In genomic region chr16:77236509-77237271, GRCm38 (mm10) we compare ENCODE assay signal across 8 mouse cellular contexts.
A peak's percentile ranks its signal among the peaks of the same experiment; 100 is the strongest.
DNase-seq lines count a peak whose midpoint lies in the region; ATAC-seq lines count a peak whose summit lies in the region.

No protein-coding gene starts in this region.

- H3K4me2 ChIP-seq in heart, embryonic 14.5 days (ENCODE audit: low read length): peak overlapping the region; percentile 65
- peak overlapping the region; percentile 52 for H3K4me2 ChIP-seq in lung, embryonic 15.5 days

- DNase-seq in gastrocnemius, postnatal 14 days: peak; percentile 12
- DNase-seq in gastrocnemius, postnatal 36 days: no peak
- peak; percentile 62 for DNase-seq in embryo, embryonic 11 days
- peak; percentile 32 to 47 for DNase-seq in kidney, postnatal 25 days
- DNase-seq in ovary, postnatal 36 days (ENCODE audit: low spot score): peak; percentile 32
- no peak for DNase-seq in spleen, postnatal 36 days (ENCODE audit: low spot score in 2 of 2)

- H3K27ac ChIP-seq in heart, embryonic 14.5 days (replicated peaks in 1 of 2; ENCODE audit: control insufficient read depth in 1 of 2, insufficient read depth in 1 of 2, low read depth in 2 of 2, low read length in 2 of 2): peak overlapping the region; percentile 6 to 58; a peak in 2 of 4 replicates
- 0 out of 2 replicates have a peak overlapping the region, but pooled peaks have one; percentile 15 for H3K27ac ChIP-seq in lung, embryonic 15.5 days

- H3K9me3 ChIP-seq in heart, embryonic 14.5 days (ENCODE audit: control insufficient read depth, low read length): no peaks in the 10 kb centered on the region
- H3K9me3 ChIP-seq in lung, embryonic 15.5 days: no peaks in the 10 kb centered on the region

- intact Hi-C loops in gastrocnemius, postnatal 14 days (cut with DNase I; ENCODE audit: low total_unique reads): no loop called here
- intact Hi-C loops in gastrocnemius, postnatal 36 days (cut with DNase I): no loop called here

- H3K36me3 ChIP-seq in heart, embryonic 14.5 days (ENCODE audit: control insufficient read depth, insufficient read depth, low read length): no peaks in the 10 kb centered on the region
- H3K36me3 ChIP-seq in lung, embryonic 15.5 days: no peaks in the 10 kb centered on the region

- H3K27me3 ChIP-seq in heart, embryonic 14.5 days (ENCODE audit: control insufficient read depth, insufficient read depth, low read length): no peaks in the 10 kb centered on the region
- H3K27me3 ChIP-seq in lung, embryonic 15.5 days: no peaks in the 10 kb centered on the region

- no peak for ATAC-seq in heart, embryonic 14.5 days (ENCODE audit: insufficient number of reproducible peaks, insufficient read depth, low FRiP score, low read depth)
- ATAC-seq in lung, embryonic 15.5 days (ENCODE audit: borderline replicate concordance, extremely low read depth, low FRiP score, low TSS enrichment): peak; percentile 46; the same call in 1 of the 2 replicates

- peak overlapping the region; percentile 56 for H3K9ac ChIP-seq in heart, embryonic 14.5 days (ENCODE audit: low read length)
- H3K9ac ChIP-seq in lung, embryonic 15.5 days: no peak overlapping the region

- 24% methylated on average over 13 of the region's 13 CpGs for WGBS in heart, embryonic 14.5 days
- WGBS in lung, embryonic 15.5 days: 24% methylated on average over 13 of the region's 13 CpGs

- H3K4me3 ChIP-seq in heart, embryonic 14.5 days (ENCODE audit: control insufficient read depth in 1 of 2, insufficient read depth in 1 of 2, low read depth in 1 of 2, low read length in 2 of 2): peak overlapping the region; percentile 38 to 47
- peak overlapping the region; percentile 25 for H3K4me3 ChIP-seq in lung, embryonic 15.5 days

- 0 out of 4 replicates have a peak, but pooled peaks cover 0 to 6% of the 10 kb centered on the region in 2 experiments for H3K4me1 ChIP-seq in heart, embryonic 14.5 days (ENCODE audit: control insufficient read depth in 2 of 2, insufficient read depth in 2 of 2, low read length in 2 of 2)
- peaks cover 5% of the 10 kb centered on the region for H3K4me1 ChIP-seq in lung, embryonic 15.5 days

Comparison
In these comparisons a context has a peak if more than half of its experiments do, and no peak if none do; other contexts are left out.
1. DNase-seq: peak in gastrocnemius, postnatal 14 days (single experiment), embryo, embryonic 11 days (single experiment), kidney, postnatal 25 days (2 of 2) and ovary, postnatal 36 days (single experiment); none in gastrocnemius, postnatal 36 days (0 of 2) and spleen, postnatal 36 days (0 of 2).